Mouse (Mus musculus): Measurements from ENCODE around the gene Kif2c. TPM values are rescaled to one million over a fixed set of nuclear protein-coding genes. Genes with fewer than 3 reads are reported as not detected.

Gene Kif2c
- polyA plus RNA-seq, 1 experiment = 14.5 TPM

DNA sequence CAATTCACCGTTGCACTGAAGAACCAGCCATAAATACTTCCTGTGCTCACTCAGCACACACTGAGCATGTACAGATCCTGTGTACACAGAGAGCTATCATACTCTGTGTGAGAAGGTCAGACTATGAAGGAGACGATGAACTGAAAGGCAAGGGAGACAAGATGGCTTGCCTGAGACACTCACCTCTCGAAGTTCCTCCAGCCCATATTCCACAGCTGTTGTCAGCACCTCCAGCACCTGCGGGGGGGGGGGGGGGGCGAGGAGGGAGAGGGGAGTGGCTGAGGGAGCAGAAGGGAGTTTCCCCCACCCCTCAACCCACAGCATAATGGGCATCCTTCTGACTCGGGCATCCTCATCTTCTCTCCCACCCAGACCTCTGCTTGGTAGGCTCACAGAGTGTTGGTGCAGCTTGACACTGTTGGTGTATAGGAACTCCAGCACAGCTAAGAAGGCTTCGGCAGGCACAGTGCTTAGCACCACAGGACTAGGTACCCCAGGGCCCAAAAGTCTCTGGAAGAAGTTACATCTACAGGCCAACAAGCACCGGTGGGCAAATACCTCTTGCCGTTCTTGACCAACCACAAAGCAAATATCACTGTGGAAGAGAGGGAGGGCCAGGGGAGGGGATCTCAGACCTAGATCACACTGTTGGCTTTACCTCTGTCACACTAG is 58.8 kb downstream of the Kif2c start:
- DNase-seq (ENCODE audit: low read depth) = no peak
- TF ChIP-seq CTCF (IDR thresholded peaks at IDR 0.05; ENCODE audit: borderline replicate concordance, extremely low read depth, insufficient read depth, insufficient read length) = no peak
- TF ChIP-seq POLR2A (IDR thresholded peaks at IDR 0.05; ENCODE audit: borderline replicate concordance, extremely low read depth, insufficient read depth, insufficient read length, poor library complexity, severe bottlenecking) = no peak

DNA sequence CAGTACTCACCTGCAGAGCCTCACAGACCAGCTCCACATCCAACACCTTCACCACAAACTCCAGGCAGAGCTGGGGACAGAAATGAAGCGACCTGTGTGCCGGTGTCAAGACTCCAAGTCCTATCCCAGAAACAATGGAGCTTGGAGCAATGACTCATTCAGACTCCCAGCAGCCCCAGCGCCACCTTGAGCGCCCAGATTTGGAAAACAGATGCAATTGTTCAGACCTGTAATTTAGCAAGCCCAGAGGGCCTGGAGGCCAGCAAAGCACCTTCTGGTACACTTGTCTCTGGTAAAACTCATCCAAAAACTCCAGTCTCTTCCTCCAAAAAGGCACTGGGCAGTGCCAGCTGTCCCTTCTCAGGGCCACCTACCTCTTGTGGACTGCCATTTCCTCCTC is 60.2 kb downstream of the Kif2c start:
- TF ChIP-seq POLR2A (IDR thresholded peaks at IDR 0.05; ENCODE audit: borderline replicate concordance, extremely low read depth, insufficient read depth, insufficient read length, poor library complexity, severe bottlenecking) (no peak), CTCF (IDR thresholded peaks at IDR 0.05; ENCODE audit: borderline replicate concordance, extremely low read depth, insufficient read depth, insufficient read length) (no peak)
- no peak for DNase-seq (ENCODE audit: low read depth)

DNA sequence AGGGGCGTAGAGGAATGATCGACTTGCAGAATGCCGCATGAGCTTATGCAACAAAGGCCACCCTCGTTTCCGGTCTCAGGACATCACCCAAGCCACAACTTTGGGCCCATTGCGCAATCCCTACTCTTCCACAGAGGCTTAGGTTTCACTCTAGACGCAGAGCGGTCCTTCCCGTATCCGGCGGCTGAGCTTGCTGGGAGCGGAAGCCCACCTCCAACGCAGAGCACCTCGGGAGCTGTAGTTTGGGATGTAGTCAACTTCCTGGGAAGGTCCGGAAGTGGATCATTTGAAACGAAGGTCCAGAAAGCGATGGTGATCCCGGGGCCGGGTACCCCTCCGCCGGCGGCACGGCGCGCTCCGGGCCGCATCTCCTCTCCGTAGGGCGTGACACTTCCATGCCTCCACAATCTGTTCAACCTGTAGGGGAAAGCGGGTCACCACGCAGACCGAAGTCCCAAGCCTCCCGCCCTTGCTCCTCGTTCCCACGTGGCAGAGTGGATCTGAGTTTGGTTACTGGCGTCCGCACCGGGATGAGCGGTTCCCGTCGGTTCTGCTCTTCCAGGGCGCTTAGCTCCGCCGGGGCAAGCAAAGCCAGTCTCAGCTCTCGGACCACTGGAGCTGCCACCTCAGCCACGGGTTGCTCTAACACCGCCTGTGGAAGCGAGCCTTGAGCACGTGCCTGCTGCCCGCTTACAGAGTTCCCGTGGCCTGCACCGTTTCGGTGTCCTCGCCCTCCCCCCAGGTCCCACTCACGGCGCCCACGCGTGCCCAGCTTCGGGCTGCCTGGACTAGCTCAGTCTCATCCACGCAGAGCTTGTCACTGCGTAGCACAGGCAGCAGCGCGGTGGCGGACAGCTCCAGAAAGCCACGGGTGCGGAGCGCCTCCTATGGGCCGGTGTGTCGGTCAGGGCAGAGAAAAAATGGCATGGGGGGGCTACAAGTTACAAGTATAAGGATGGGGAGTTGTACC is 61.7 kb downstream of the Kif2c start:
- DNase-seq (ENCODE audit: low read depth) = peak; percentile 99
- TF ChIP-seq POLR2A (IDR thresholded peaks at IDR 0.05; ENCODE audit: borderline replicate concordance, extremely low read depth, insufficient read depth, insufficient read length, poor library complexity, severe bottlenecking) = peak; percentile 42; the same call in 1 of the 2 replicates
- TF ChIP-seq CTCF (IDR thresholded peaks at IDR 0.05; ENCODE audit: borderline replicate concordance, extremely low read depth, insufficient read depth, insufficient read length) = peak; percentile 83

DNA sequence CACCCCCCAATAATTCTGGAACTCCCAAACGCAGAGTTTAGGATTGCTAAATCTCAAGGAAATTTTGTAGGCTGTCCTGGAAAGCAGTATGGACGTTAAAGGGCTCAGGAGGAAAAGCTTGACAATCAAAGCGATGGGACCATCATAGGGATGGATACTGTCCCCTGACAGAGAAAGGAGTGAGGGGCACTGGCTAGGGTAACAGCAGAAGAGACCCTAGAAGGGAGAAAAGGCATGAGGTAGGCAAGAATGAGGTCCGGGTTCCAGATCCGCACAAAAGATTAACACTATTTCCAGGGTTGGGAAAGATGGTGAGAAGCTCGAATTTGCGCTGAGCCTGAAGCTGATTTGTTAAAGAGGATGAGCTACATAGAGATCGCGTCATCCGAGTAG is 62.4 kb downstream of the Kif2c start:
- TF ChIP-seq POLR2A (IDR thresholded peaks at IDR 0.05; ENCODE audit: borderline replicate concordance, extremely low read depth, insufficient read depth, insufficient read length, poor library complexity, severe bottlenecking) (no peak), CTCF (IDR thresholded peaks at IDR 0.05; ENCODE audit: borderline replicate concordance, extremely low read depth, insufficient read depth, insufficient read length) (no peak)
- no peak for DNase-seq (ENCODE audit: low read depth)

DNA sequence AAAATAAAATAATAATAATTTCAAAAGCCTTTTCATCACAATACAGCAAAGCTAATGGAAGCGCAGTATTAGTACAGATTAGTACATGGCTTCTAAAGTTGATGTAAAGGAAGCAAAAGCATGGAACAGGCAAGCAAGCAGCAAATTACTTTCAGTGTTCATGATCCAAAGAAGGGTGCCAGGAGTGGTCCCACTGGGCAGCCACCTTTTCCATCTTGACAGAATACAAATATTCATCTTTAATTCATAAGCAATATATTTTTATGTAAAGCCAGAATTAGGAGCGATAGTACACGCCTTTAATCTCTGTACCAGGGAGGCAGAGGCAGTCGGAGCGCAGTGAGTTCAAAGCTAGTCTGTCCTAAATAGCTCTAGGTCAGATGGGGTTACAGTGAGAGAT is 62.8 kb downstream of the Kif2c start:
- TF ChIP-seq CTCF (IDR thresholded peaks at IDR 0.05; ENCODE audit: borderline replicate concordance, extremely low read depth, insufficient read depth, insufficient read length) = no peak
- no peak for TF ChIP-seq POLR2A (IDR thresholded peaks at IDR 0.05; ENCODE audit: borderline replicate concordance, extremely low read depth, insufficient read depth, insufficient read length, poor library complexity, severe bottlenecking)
- no peak for DNase-seq (ENCODE audit: low read depth)

GRCm38 (mm10) chr4:117117931-117118330 is 64.5 kb downstream of the Kif2c start:
- no peak for DNase-seq (ENCODE audit: low read depth)
- TF ChIP-seq CTCF (IDR thresholded peaks at IDR 0.05; ENCODE audit: borderline replicate concordance, extremely low read depth, insufficient read depth, insufficient read length) (no peak), POLR2A (IDR thresholded peaks at IDR 0.05; ENCODE audit: borderline replicate concordance, extremely low read depth, insufficient read depth, insufficient read length, poor library complexity, severe bottlenecking) (no peak)

DNA sequence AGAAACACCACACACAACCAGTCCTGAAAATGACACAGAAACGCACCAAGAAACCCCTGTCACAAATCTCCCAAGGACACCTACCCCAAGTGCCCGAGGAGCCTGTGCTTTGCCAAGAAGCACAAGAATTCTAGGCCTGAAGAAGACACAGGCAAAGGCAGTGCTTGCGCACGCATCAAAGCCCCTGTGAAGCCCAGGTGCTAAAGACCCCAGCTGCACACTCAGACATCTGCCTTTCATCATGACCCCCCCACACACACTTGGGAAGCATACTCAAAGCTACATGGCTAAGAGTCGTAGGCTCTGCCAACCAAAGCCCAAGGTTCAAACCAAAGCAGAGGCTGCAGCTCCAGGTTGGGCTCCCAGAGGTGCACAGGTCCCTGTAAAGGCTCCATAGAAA is 66.8 kb downstream of the Kif2c start:
- TF ChIP-seq CTCF (IDR thresholded peaks at IDR 0.05; ENCODE audit: borderline replicate concordance, extremely low read depth, insufficient read depth, insufficient read length) = no peak
- TF ChIP-seq POLR2A (IDR thresholded peaks at IDR 0.05; ENCODE audit: borderline replicate concordance, extremely low read depth, insufficient read depth, insufficient read length, poor library complexity, severe bottlenecking) = no peak
- DNase-seq (ENCODE audit: low read depth) = no peak

DNA sequence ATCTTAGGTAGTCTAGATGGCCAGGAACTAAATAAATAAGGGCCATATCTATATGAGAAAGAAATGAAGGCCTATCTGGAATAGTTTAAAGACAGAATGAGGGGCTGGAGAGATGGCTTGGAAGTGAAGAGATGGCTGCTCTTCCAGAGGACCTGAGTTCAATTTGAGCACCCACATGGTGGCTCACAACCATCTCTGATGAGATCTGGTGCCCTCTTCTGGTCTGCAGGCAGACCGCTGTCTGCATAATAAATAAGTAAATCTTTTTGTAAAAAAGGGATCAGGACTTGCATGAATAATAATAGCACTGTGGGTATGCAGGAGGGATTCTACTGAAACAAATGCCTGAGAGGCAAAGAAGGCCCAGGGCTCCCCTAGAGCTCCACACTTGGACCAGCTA is 69.2 kb downstream of the Kif2c start:
- TF ChIP-seq POLR2A (IDR thresholded peaks at IDR 0.05; ENCODE audit: borderline replicate concordance, extremely low read depth, insufficient read depth, insufficient read length, poor library complexity, severe bottlenecking) (no peak), CTCF (IDR thresholded peaks at IDR 0.05; ENCODE audit: borderline replicate concordance, extremely low read depth, insufficient read depth, insufficient read length) (peak; percentile 6; the same call in 1 of the 2 replicates)
- DNase-seq (ENCODE audit: low read depth) = no peak

DNA sequence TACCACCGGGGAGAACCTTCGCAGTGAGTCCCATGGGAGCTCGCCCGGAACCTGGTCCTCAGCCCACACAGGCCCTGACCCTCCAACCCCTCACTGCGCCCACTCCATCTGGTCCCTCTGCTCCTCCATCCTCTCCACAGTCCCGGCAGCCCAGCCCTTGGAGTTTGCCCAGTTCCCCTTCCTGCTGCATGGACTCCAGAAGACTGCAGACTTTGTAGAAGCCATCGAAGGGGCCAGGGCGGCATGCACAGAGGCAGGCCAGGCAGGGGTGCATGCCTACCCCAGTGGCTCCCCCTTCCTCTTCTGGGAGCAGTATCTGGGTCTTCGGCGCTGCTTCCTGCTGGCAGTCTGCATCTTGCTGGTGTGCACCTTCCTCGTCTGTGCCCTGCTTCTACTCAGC is 71.5 kb downstream of the Kif2c start:
- DNase-seq (ENCODE audit: low read depth) = no peak
- TF ChIP-seq POLR2A (IDR thresholded peaks at IDR 0.05; ENCODE audit: borderline replicate concordance, extremely low read depth, insufficient read depth, insufficient read length, poor library complexity, severe bottlenecking) (no peak), CTCF (IDR thresholded peaks at IDR 0.05; ENCODE audit: borderline replicate concordance, extremely low read depth, insufficient read depth, insufficient read length) (no peak)

DNA sequence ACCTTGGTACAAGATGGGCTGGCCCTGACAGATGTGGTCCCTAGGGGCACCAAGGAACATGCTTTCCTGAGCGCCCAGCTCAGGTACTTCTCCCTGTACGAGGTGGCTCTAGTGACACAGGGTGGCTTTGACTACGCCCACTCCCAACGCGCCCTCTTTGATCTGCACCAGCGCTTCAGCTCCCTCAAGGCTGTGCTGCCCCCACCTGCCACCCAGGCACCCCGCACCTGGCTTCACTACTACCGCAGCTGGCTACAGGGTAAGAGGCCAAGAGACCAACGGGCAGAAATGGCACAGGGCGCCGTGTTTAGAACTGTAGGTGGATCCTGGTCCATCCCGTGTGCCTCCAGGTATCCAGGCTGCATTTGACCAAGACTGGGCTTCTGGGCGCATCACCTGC is 72.2 kb downstream of the Kif2c start:
- TF ChIP-seq POLR2A (IDR thresholded peaks at IDR 0.05; ENCODE audit: borderline replicate concordance, extremely low read depth, insufficient read depth, insufficient read length, poor library complexity, severe bottlenecking) (no peak), CTCF (IDR thresholded peaks at IDR 0.05; ENCODE audit: borderline replicate concordance, extremely low read depth, insufficient read depth, insufficient read length) (no peak)
- no peak for DNase-seq (ENCODE audit: low read depth)

Other genes with a start within 250 kb of the Kif2c start
- gene Urod, start 188.2 kb downstream of the Kif2c start, polyA plus RNA-seq (2012; rRNA removed) = 58.9 and 63.2 TPM in 2 replicates
- gene Hectd3, start 187.3 kb downstream of the Kif2c start, polyA plus RNA-seq (2012; rRNA removed) = 59.3 and 60.4 TPM in 2 replicates
- 24.6 and 25.0 TPM in 2 replicates for gene Eif2b3, start 163.2 kb downstream of the Kif2c start, polyA plus RNA-seq (2012; rRNA removed)
- 11.6 and 18.6 TPM in 2 replicates for gene Ptch2, start 86.6 kb downstream of the Kif2c start, polyA plus RNA-seq (2012; rRNA removed)
- 6.5 and 7.9 TPM in 2 replicates for gene Btbd19, start 56.9 kb downstream of the Kif2c start, polyA plus RNA-seq (2012; rRNA removed)
- gene Tctex1d4, start 55.8 kb downstream of the Kif2c start, polyA plus RNA-seq (2012; rRNA removed) = 0.52 and 0.67 TPM in 2 replicates
- gene Plk3, start 48.7 kb downstream of the Kif2c start, polyA plus RNA-seq (2012; rRNA removed) = 18.5 and 19.6 TPM in 2 replicates
- gene Rps8, start 26.4 kb downstream of the Kif2c start, polyA plus RNA-seq (2012; rRNA removed) = 838 and 897 TPM in 2 replicates
- 6.2 and 7.0 TPM in 2 replicates for gene Tmem53, start 69.3 kb upstream of the Kif2c start, polyA plus RNA-seq (2012; rRNA removed)
- gene Armh1, start 69.5 kb upstream of the Kif2c start, polyA plus RNA-seq (2012; rRNA removed) = 1.3 and 1.6 TPM in 2 replicates

Measured in brain, embryonic 14.5 days (tissue).